Mouse (Mus musculus): ENCODE measurements at regions not wholly inside any gene's neighbourhood (a gene's known extent, or its start where the extent isn't known, plus 50 kb on each side); places are given as distances from the start of the nearest gene placed in this dataset.

DNA sequence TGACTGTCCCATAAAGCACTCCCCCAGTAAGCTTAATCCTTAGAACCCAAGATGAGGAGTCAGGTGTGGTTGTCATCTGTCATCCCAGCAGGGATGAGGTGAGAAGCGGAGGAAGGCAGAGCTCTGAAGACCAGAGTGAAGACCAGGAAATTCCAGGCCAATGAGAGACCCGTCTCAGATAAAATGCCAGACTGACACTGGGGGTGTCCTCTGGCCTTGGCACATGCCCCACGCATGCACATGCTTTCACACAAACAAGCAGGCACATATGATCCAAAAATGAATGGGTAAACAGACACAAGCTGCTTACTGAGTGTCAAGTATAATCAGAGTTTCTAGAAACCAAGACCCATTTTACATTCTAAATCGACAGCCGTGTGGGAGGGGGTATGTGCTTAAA is 75.3 kb upstream of the Ercc4 start:
- ATAC-seq (ENCODE audit: low FRiP score, low read depth), result no peak
- Histone ChIP-seq H3K27me3 (no peaks in the 10 kb centered on the region), H3K27ac (replicated peaks) (no peak overlapping the region), H3K4me1 (replicated peaks) (no peaks in the 10 kb centered on the region), H3K36me3 (no peaks in the 10 kb centered on the region), H3K4me2 (no peak overlapping the region), H3K9ac (no peak overlapping the region), H3K9me3 (no peaks in the 10 kb centered on the region), H3K4me3 (no peak overlapping the region)
- 81% methylated on average over 5 of the region's 5 CpGs for WGBS

DNA sequence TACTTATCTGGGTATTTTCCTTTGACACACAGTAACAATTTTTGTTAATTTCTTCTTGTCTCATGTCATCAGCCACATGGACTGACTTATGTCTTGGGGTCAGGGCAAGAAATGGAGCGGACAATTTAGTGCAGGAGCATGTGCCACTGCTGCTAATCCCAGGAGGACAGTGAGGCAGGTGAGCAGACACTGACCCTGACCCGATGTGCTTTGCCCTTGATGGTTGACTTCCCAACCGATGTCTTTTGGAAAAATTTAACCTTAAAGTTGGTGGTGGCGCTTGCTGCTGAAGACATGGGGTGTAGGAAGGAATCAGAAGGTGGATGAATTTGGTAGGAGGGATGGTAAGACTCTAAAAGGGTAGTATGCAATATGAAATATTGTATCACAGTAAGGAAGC is 72.9 kb upstream of the Ercc4 start:
- WGBS, result 91% methylated on average over 4 of the region's 4 CpGs
- Histone ChIP-seq H3K4me2 (no peak overlapping the region), H3K9me3 (no peaks in the 10 kb centered on the region), H3K9ac (no peak overlapping the region), H3K27me3 (no peaks in the 10 kb centered on the region), H3K27ac (replicated peaks) (no peak overlapping the region), H3K36me3 (no peaks in the 10 kb centered on the region), H3K4me1 (replicated peaks) (no peaks in the 10 kb centered on the region), H3K4me3 (no peak overlapping the region)
- no peak for ATAC-seq (ENCODE audit: low FRiP score, low read depth)

DNA sequence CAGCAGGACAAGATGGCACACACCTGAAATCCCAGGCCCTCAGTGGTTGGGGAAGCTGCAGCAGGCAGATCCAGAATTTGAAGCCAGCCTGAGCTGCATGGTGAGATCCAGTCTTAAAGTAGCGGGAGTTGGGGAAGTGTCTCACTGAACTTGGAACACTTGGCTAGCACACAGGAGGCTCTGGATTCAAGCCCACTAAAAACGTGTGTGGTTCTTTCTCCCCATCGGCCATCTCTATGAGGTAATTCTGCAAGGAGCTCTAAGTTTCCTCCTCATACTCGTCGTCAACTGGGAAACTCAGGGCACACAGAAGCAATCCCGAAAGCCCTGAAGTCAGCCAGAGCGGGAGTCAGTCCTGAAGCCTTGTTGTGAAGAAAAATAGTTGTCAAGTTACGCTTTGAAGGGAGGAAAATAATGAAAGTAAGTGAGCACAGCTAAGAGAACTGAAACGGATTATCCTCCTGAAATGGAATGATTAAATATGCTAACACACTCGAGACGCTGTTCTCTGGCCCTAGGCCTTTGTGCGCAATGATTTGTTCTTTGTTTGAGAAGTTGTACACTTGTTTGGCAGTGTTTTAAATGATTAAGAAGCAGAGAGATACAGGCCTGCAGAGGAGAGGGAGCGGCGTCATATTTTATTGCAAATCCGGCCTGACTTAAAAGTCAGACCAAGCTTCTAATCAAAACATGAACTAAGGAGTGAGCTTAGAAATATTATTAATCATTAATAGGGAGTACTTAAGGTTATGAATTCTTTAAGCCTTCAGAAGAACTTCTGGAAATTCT is 69.0 kb upstream of the Ercc4 start:
- no peak overlapping the region for H3K4me3 ChIP-seq
- no peak overlapping the region for H3K27ac ChIP-seq (replicated peaks)
- 58% methylated on average over 15 of the region's 15 CpGs for WGBS
- no peaks in the 10 kb centered on the region for H3K36me3 ChIP-seq
- H3K9me3 ChIP-seq, result no peaks in the 10 kb centered on the region
- no peaks in the 10 kb centered on the region for H3K27me3 ChIP-seq
- no peak overlapping the region for H3K4me2 ChIP-seq
- peaks cover 4% of the 10 kb centered on the region; the same call in 1 of the 2 replicates for H3K4me1 ChIP-seq (replicated peaks)
- no peak for ATAC-seq (ENCODE audit: low FRiP score, low read depth)
- H3K9ac ChIP-seq, result no peak overlapping the region

DNA sequence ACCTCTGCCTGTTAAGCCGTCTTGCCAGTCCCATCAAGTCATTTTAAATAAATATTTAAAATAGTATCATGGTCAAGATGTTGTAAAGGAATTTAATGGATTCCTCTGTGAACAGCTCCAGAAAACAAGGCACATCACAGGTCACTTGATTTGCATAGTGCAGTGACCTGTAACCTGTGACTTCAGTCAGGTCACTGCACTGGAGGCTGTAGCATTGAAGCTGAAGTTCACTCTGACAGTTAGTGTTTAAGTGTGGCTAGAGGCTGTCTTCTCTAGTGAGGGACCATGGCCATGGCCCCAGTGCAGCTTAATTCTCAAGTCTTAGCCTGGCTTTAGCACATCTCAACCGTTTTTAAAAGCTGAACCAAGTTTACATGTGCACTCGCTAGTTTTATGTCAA is 68.1 kb upstream of the Ercc4 start:
- no peak overlapping the region for H3K27ac ChIP-seq (replicated peaks)
- H3K4me3 ChIP-seq, result no peak overlapping the region
- H3K4me2 ChIP-seq, result no peak overlapping the region
- H3K36me3 ChIP-seq, result no peaks in the 10 kb centered on the region
- no peak overlapping the region for H3K9ac ChIP-seq
- WGBS, result 70% methylated on average over 3 of the region's 3 CpGs
- no peaks in the 10 kb centered on the region for H3K27me3 ChIP-seq
- no peaks in the 10 kb centered on the region for H3K9me3 ChIP-seq
- ATAC-seq (ENCODE audit: low FRiP score, low read depth), result no peak
- peaks cover 4% of the 10 kb centered on the region; the same call in 1 of the 2 replicates for H3K4me1 ChIP-seq (replicated peaks)

DNA sequence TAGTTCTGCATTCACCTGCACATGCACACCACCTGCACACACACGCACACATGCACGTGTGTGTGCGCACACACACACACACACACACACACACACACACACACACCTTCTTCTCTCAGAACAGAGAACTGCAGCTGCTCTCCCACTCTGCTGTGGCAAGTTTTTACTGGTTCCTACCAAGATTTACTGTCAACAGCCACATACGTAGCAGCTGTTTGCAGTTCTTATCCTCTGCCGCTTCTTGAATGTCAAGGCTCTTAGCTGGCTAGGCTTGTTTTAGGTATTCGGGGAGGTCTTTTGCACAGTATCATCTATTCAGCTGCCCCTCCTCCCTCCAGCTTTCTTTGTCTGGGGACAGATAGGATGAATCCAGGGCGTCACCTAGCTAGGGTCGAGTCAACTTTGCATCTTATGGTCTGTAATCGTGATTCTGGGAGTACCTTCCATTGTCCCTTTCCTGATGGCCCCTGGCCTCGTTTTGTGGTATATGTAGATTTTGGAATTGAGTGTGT is 64.3 kb upstream of the Ercc4 start:
- H3K27me3 ChIP-seq, result no peaks in the 10 kb centered on the region
- H3K4me3 ChIP-seq, result no peak overlapping the region
- H3K9me3 ChIP-seq, result no peaks in the 10 kb centered on the region
- no peaks in the 10 kb centered on the region for H3K36me3 ChIP-seq
- 77% methylated on average over 10 of the region's 10 CpGs for WGBS
- no peak overlapping the region for H3K4me2 ChIP-seq
- no peak for ATAC-seq (ENCODE audit: low FRiP score, low read depth)
- peaks cover 7% of the 10 kb centered on the region for H3K4me1 ChIP-seq (replicated peaks)
- H3K9ac ChIP-seq, result no peak overlapping the region
- no peak overlapping the region for H3K27ac ChIP-seq (replicated peaks)

DNA sequence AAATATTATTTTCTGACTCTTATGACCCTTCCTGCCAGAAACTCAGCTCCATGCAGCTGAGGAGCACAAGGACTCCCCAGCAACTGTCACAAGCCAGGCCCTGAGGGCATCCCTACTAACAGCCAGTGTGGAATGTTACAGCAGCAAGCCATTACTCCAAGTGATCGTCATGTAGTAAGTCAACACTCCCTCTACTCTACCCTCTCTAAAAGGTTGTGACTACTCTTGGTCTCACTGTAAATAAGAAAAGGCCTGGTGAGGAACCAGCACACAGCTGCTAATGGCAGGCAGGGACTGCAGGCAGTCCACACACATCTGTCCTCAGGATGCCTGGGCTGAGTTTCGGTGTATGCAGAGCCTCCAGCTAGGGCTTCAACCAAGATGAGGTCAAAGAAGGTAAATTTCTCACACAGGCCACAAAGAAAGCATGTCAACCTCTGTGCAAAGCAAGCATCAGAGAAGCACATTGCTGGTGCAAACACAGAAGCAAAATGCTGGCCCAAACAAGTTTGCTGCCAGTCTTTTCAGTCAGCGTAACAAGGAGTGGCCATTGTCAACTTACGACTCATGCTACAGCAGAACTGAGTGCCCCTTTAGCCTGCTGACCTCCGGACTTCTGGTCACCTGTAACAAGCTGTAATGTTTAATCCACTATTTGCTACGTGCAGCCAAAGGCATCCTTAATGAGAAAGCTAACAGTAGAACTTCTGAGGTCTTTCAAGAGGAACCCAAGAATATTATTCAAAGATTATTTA is 62.9 kb upstream of the Ercc4 start:
- no peak overlapping the region for H3K4me2 ChIP-seq
- H3K4me3 ChIP-seq, result no peak overlapping the region
- WGBS, result 78% methylated on average over 6 of the region's 6 CpGs
- H3K27ac ChIP-seq (replicated peaks), result no peak overlapping the region
- H3K9ac ChIP-seq, result no peak overlapping the region
- H3K9me3 ChIP-seq, result no peaks in the 10 kb centered on the region
- no peak for ATAC-seq (ENCODE audit: low FRiP score, low read depth)
- H3K27me3 ChIP-seq, result no peaks in the 10 kb centered on the region
- peaks cover 12% of the 10 kb centered on the region for H3K4me1 ChIP-seq (replicated peaks)
- no peaks in the 10 kb centered on the region for H3K36me3 ChIP-seq

DNA sequence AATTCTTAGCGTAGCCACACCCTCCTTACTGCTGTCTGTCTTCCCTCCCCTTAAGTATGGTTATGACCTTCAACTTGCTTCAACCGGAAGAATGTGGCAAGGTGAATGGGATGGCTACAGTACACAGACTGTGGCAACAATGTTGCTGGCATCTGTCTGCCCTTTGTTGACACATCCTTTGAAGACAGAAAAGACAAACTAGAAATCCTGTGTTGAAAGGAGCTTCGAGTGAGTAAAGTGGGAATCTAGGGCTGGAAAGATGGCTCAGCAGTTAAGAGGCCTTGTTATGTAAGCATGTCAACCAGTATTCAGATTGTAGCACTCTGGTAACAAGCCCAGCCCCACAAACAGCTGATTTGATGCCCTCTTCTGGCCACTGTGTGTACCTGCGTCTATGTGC is 60.2 kb upstream of the Ercc4 start:
- Histone ChIP-seq H3K4me1 (replicated peaks) (peaks cover 12% of the 10 kb centered on the region), H3K4me2 (no peak overlapping the region), H3K27ac (replicated peaks) (no peak overlapping the region), H3K27me3 (no peaks in the 10 kb centered on the region), H3K9me3 (no peaks in the 10 kb centered on the region), H3K9ac (no peak overlapping the region), H3K36me3 (no peaks in the 10 kb centered on the region), H3K4me3 (no peak overlapping the region)
- WGBS, result 91% methylated on average over 4 of the region's 4 CpGs
- ATAC-seq (ENCODE audit: low FRiP score, low read depth), result no peak

DNA sequence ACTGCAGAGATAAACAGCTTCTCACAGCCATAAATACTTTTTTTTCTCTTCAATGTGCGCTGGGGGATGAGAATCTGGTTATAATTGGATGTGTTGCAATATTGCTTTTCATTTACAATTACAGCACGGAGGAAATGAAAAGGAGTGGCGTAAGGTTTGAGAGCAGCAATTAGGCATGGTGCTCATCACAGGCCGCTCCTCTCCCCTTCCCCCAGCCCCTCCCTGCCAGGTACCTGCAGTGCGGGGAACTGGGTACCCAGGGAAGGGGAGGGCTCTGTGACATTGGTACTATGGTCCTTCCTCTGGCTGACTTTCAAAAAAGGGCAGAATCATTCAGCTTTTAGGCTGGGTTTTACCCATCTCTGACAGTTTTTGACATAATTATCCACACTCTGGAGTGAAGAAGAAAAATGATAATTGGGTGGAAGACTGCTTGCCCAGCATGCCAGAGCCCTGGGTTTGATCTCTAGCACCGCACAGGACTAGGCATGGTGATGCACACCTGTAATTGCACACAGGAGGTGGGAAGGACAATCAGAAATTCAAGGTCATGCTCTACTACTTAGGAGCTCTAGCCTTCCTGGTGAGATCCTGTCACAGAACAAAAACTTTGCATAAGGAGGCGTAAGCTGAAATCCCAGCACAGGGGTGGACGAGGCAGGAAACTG is 59.1 kb upstream of the Ercc4 start:
- Histone ChIP-seq H3K36me3 (no peaks in the 10 kb centered on the region), H3K4me2 (no peak overlapping the region), H3K27ac (replicated peaks) (0 out of 2 replicates have a peak overlapping the region, but pooled peaks have one; percentile 38), H3K9me3 (no peaks in the 10 kb centered on the region), H3K4me1 (replicated peaks) (peaks cover 8% of the 10 kb centered on the region), H3K27me3 (no peaks in the 10 kb centered on the region), H3K9ac (no peak overlapping the region), H3K4me3 (no peak overlapping the region)
- WGBS, result 54% methylated on average over 8 of the region's 8 CpGs
- peak; percentile 54; the same call in 1 of the 2 replicates for ATAC-seq (ENCODE audit: low FRiP score, low read depth)

DNA sequence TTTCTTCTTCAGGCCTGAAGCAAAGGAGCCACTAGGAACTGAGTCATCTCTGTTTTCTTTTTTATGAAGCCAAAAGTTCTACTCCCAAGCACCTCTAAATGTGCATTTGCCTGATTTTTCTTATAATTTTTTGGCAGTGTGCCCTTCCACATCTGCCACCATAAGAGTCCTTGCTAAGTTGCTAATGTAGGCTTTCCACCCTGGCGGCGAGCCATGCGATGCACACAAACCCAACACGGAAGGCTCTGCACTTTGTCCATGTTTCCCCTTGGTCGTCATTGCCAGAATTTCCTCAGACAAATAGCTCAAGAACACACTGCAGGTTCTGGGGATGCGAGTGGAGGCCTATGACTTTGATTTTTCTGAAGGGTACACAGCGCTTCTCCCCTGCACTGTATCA is 54.5 kb upstream of the Ercc4 start:
- Histone ChIP-seq H3K4me2 (no peak overlapping the region), H3K27ac (replicated peaks) (no peak overlapping the region), H3K9me3 (no peaks in the 10 kb centered on the region), H3K36me3 (no peaks in the 10 kb centered on the region), H3K27me3 (no peaks in the 10 kb centered on the region), H3K4me3 (no peak overlapping the region), H3K4me1 (replicated peaks) (peaks cover 6% of the 10 kb centered on the region), H3K9ac (no peak overlapping the region)
- no peak for ATAC-seq (ENCODE audit: low FRiP score, low read depth)
- 92% methylated on average over 7 of the region's 7 CpGs for WGBS
